Mouse (Mus musculus): ENCODE results near the gene 1700001K19Rik. TPM values are rescaled to one million over a fixed set of nuclear protein-coding genes. Genes with fewer than 3 reads are reported as not detected.

1700001K19Rik gene
- total and polyA plus RNA-seq, 3 experiments, result 0.29 TPM; not detected in 2

DNA sequence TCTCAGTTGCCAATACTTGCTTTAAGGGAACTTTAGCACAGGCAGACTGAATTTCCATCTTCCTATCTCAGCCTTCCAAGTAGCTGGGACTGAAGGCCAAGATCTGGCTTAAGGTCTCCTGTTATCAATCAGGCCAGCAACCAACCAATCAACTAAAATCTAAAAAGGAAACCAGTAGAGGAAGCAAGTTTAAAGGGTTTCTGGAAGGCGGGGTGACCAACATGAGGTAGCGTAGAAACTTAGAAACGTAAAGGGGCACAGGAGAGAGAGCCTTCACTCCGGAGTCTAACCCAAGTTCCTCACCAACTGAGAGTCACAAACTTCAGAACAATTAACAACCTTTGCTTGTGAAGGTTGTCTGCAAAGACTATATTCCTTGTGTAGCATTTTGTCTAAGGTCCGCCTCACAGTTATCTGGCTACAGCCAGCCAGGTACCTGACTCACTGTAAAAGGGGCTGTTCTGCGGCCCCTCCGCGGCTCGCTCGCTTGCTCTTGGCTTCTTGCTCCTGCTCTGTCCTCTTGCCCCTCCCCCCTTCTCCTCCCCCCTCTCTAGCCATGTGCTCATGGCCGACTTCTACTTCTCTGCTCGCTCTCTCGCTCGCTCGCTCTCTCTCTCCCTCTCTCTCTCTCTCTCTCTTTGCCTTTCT lies 16.2 kb upstream of the 1700001K19Rik start:
- peak; percentile 91 for DNase-seq (ENCODE audit: low read depth, low spot score)
- Histone ChIP-seq H3K27me3 (ENCODE audit: control insufficient read depth in 1 of 2, insufficient read depth in 2 of 2, low read length in 2 of 2) (no peaks in the 10 kb centered on the region), H3K27ac (ENCODE audit: control insufficient read depth, low read depth, low read length) (peak overlapping the region; percentile 99), H3K79me2 (ENCODE audit: control insufficient read depth, insufficient read depth, low read length, poor library complexity) (peaks cover 28% of the 10 kb centered on the region), H3K4me3 (ENCODE audit: control insufficient read depth in 1 of 2, insufficient read depth in 1 of 2, low read depth in 2 of 2, low read length in 2 of 2) (peak overlapping the region; percentile 21 to 46), H3K9me3 (replicated peaks; ENCODE audit: insufficient read depth, low read length) (no peaks in the 10 kb centered on the region), H3K4me1 (ENCODE audit: control insufficient read depth in 1 of 2, insufficient read depth in 2 of 2, low read length in 2 of 2) (peaks cover 18 to 45% of the 10 kb centered on the region in 2 experiments), H3K9ac (ENCODE audit: control insufficient read depth, low read depth, low read length, poor library complexity, severe bottlenecking) (peak overlapping the region; percentile 100), H3K36me3 (ENCODE audit: control insufficient read depth in 1 of 2, insufficient read depth in 2 of 2, low read length in 2 of 2) (peaks cover 6 to 44% of the 10 kb centered on the region in 2 experiments)
- TF ChIP-seq HCFC1 (IDR thresholded peaks at IDR 0.05; ENCODE audit: low read depth, low read length) (no peak; the same call in 1 of the 2 replicates), MYC (IDR thresholded peaks at IDR 0.05; ENCODE audit: low read depth, low read length) (peak; percentile 97), UBTF (IDR thresholded peaks at IDR 0.05; ENCODE audit: borderline replicate concordance, insufficient read depth, low read depth, low read length) (no peak), MAFK (IDR thresholded peaks at IDR 0.05; ENCODE audit: borderline replicate concordance, low read depth, low read length) (no peak), ZNF384 (IDR thresholded peaks at IDR 0.05; ENCODE audit: low read depth, low read length) (no peak), MYB (IDR thresholded peaks at IDR 0.05; ENCODE audit: low read depth, low read length) (no peak; the same call in 1 of the 2 replicates), GATA1 (IDR thresholded peaks at IDR 0.05; ENCODE audit: low read depth, low read length) (peak; percentile 90), CHD2 (IDR thresholded peaks at IDR 0.05; ENCODE audit: low read length) (peak; percentile 56; the same call in 1 of the 2 replicates), SMC3 (IDR thresholded peaks at IDR 0.05; ENCODE audit: low read depth, low read length) (no peak), SIN3A (IDR thresholded peaks at IDR 0.05; ENCODE audit: low read length) (peak; percentile 71; the same call in 1 of the 2 replicates), MEF2A (IDR thresholded peaks at IDR 0.05; ENCODE audit: extremely low read depth, insufficient replicate concordance, low read depth, low read length, poor library complexity, severe bottlenecking) (no peak), USF2 (IDR thresholded peaks at IDR 0.05; ENCODE audit: borderline replicate concordance in 1 of 2, insufficient read depth in 1 of 2, low read depth in 1 of 2, low read length in 2 of 2) (no peak), USF1 (IDR thresholded peaks at IDR 0.05; ENCODE audit: low read depth, low read length) (no peak), MAX (IDR thresholded peaks at IDR 0.05; ENCODE audit: low read length) (peak; percentile 93), ELF1 (IDR thresholded peaks at IDR 0.05; ENCODE audit: low read depth, low read length) (no peak), MXI1 (IDR thresholded peaks at IDR 0.05; ENCODE audit: low read depth, low read length) (peak; percentile 84; the same call in 1 of the 2 replicates), NRF1 (IDR thresholded peaks at IDR 0.05; ENCODE audit: insufficient read depth, low read depth, low read length, poor library complexity, severe bottlenecking) (no peak), TAL1 (IDR thresholded peaks at IDR 0.05; ENCODE audit: low read length) (peak; percentile 58), TBP (IDR thresholded peaks at IDR 0.05; ENCODE audit: low read depth, low read length) (peak; percentile 94), BHLHE40 (IDR thresholded peaks at IDR 0.05; ENCODE audit: borderline replicate concordance, low read depth, low read length) (no peak), ZMIZ1 (IDR thresholded peaks at IDR 0.05; ENCODE audit: low read depth, low read length) (peak; percentile 88; the same call in 1 of the 2 replicates), JUND (IDR thresholded peaks at IDR 0.05; ENCODE audit: low read depth, low read length) (peak; percentile 59; the same call in 1 of the 2 replicates), ZKSCAN1 (IDR thresholded peaks at IDR 0.05; ENCODE audit: low read depth, low read length) (no peak), RCOR1 (IDR thresholded peaks at IDR 0.05; ENCODE audit: low read depth, low read length) (peak; percentile 46; the same call in 1 of the 2 replicates), EP300 (IDR thresholded peaks at IDR 0.05; ENCODE audit: low read depth in 1 of 2, low read length in 2 of 2) (peak; percentile 65 to 83), CHD1 (IDR thresholded peaks at IDR 0.05; ENCODE audit: low read depth, low read length) (no peak), TCF12 (IDR thresholded peaks at IDR 0.05; ENCODE audit: low read depth, low read length) (peak; percentile 53), MAZ (IDR thresholded peaks at IDR 0.05; ENCODE audit: low read depth, low read length) (peak; percentile 93), POLR2AphosphoS2 (IDR thresholded peaks at IDR 0.05; ENCODE audit: low read length) (peak; percentile 80), E2F4 (IDR thresholded peaks at IDR 0.05; ENCODE audit: borderline replicate concordance, low read depth, low read length) (no peak), GABPA (IDR thresholded peaks at IDR 0.05; ENCODE audit: low read depth, low read length) (no peak), RAD21 (IDR thresholded peaks at IDR 0.05; ENCODE audit: low read depth, low read length) (no peak), ETS1 (IDR thresholded peaks at IDR 0.05; ENCODE audit: low read depth, low read length) (peak; percentile 69; the same call in 1 of the 2 replicates), POLR2AphosphoS5 (IDR thresholded peaks at IDR 0.05; ENCODE audit: borderline replicate concordance, low read depth, low read length) (no peak), ZC3H11A (IDR thresholded peaks at IDR 0.05; ENCODE audit: low read depth, low read length) (no peak), CTCF (IDR thresholded peaks at IDR 0.05 in 2 of 3, conservative IDR thresholded peaks at IDR 0.05 in 1 of 3; ENCODE audit: control insufficient read depth in 1 of 3, insufficient read depth in 1 of 3, low read depth in 2 of 3, low read length in 3 of 3, poor library complexity in 1 of 3, severe bottlenecking in 1 of 3) (no peak)
